Mouse (Mus musculus): Measurements from ENCODE around the gene Cyp46a1. TPM values are rescaled to one million over a fixed set of nuclear protein-coding genes. Genes with fewer than 3 reads are reported as not detected.

The Cyp46a1 gene
- polyA plus RNA-seq (2017; shearing (Covaris generic)): not detected

GRCm38 (mm10) chr12:108333895-108334445 is at the start of gene Cyp46a1:
TSS of gene Cyp46a1 (plus strand) at chr12:108334381.

GRCm38 (mm10) chr12:108305812-108306794 is 28.1 kb upstream of the Cyp46a1 start, which contains the start of gene Hhipl1:
TSS of gene Hhipl1 (plus strand) at chr12:108306270.

DNA sequence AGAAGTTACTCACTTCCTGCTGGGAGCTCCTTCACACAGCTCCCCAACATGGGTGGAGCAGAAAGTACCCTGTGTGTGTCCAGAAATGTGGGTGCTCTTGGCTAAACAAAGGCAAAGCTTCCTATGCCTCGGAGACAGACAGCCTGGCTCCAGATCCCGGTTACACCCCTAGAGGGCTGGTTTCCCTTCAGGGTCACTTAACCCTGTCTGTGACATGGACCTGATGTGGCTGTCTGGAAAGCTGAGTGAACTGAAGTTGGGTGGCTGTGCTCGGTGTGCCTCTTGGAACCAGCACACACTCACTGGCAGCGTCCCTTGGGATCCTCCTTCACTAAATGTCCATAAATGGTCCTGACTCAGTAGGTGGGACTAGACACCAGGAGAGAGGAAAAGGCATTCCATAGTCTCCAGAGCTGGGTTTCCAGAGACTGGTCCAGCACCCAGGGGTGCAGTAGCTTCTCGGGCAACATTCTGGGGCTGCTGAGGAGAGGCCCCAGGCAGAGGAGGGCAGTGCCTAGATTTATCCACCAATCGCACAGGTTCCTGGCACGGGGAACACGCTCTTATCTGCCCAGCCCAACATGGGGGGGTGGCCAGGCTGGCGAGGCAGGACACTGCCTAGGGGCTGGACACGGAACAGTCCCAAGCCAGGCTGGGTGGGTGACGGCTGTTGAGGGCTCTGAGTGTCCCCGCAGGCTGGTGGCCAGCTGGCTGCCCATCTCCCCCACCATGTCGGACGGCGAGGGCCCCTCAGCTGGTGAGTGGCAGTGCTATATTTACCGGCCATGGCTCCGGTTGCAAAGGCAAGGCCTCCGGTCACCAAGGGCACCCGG is 36.6 kb downstream of the Cyp46a1 start, which contains the start of gene Eml1:
Eml1 (plus strand) TSS at position 362 of the 833 bp plus-strand sequence.

Other genes with a start within 250 kb of the Cyp46a1 start
- 47.5 TPM for gene Setd3, start 155.1 kb upstream of the Cyp46a1 start, polyA plus RNA-seq (2017; shearing (Covaris generic))
- gene Ccnk, start 154.8 kb upstream of the Cyp46a1 start, polyA plus RNA-seq (2017; shearing (Covaris generic)): 3.5 TPM
- gene Ccdc85c, start 59.0 kb upstream of the Cyp46a1 start, polyA plus RNA-seq (2017; shearing (Covaris generic)): not detected
- not detected for gene Hhipl1, start 28.1 kb upstream of the Cyp46a1 start, polyA plus RNA-seq (2017; shearing (Covaris generic))
- gene Eml1, start 36.6 kb downstream of the Cyp46a1 start, polyA plus RNA-seq (2017; shearing (Covaris generic)): 0.87 TPM
- gene Evl, start 220.3 kb downstream of the Cyp46a1 start, polyA plus RNA-seq (2017; shearing (Covaris generic)): 573 TPM

Data from inflammation-experienced regulatory T-cells, adult 16 weeks (primary cell).